Mouse (Mus musculus) layer of hippocampus, adult 11-12 months (tissue): ENCODE measurements around the gene Ehd1.
"Not testable (repeated sequence)": the region's sequence is repeated elsewhere in the genome, so short reads cannot be mapped to it uniquely, and the experiment has no call there.

Experiments used
- DNase-seq: peaks from one replicate; pipeline ENCODE4 v3.0.0; 2022; ENCODE audit warnings: low spot score

The Ehd1 gene

DNA sequence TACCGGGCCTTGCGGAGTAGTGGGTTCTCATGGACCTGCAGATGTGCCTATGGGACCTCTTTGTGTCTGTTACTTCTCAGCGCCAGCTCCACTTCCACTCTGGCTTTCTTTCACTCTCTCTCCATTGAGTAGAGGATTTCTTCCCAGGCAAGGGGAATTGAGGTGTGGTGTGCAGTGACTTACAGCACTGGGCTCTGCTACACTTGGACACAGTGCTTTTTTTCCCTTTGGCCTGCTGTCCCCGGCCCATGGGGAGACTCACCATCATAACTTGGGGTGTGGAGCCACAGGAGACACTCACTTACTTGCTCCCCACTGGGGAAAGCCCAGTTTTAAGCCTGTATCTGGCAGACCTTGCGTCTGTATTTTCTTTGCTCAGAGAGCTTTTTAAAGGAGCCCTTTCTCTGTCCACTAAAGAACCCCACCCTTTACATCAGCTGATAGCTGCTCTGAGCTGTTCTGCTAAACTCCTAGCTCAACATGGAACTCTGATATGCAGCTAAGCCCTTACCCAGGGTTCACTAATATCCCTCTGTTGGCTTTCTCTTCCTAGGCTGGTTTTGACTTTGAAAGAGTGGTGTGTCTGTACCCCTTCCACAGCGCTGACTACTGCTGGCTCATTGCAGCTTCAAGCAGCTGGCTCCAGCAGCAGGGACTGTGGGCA lies 3.1 kb downstream of the Ehd1 start:
- no peak for DNase-seq

DNA sequence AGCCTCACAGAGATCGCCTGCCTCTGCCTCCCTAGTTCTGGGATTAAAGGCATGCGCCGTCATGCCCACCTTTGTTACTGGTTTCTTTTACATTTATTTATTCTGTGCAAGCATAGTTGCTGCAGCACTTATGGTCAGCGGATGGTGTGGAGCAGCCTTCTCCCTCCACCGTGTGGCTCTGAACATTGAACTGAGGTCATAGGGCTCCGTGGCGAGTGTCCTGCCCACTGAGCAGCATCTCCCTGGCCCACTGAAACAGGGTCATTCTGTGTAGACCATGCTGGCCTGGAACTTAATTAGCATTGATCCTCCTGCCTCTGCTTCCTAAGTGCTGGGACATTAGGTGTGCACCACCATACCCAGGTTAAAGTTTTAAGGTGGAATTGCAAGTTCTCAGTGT lies 4.0 kb downstream of the Ehd1 start:
- no peak for DNase-seq

DNA sequence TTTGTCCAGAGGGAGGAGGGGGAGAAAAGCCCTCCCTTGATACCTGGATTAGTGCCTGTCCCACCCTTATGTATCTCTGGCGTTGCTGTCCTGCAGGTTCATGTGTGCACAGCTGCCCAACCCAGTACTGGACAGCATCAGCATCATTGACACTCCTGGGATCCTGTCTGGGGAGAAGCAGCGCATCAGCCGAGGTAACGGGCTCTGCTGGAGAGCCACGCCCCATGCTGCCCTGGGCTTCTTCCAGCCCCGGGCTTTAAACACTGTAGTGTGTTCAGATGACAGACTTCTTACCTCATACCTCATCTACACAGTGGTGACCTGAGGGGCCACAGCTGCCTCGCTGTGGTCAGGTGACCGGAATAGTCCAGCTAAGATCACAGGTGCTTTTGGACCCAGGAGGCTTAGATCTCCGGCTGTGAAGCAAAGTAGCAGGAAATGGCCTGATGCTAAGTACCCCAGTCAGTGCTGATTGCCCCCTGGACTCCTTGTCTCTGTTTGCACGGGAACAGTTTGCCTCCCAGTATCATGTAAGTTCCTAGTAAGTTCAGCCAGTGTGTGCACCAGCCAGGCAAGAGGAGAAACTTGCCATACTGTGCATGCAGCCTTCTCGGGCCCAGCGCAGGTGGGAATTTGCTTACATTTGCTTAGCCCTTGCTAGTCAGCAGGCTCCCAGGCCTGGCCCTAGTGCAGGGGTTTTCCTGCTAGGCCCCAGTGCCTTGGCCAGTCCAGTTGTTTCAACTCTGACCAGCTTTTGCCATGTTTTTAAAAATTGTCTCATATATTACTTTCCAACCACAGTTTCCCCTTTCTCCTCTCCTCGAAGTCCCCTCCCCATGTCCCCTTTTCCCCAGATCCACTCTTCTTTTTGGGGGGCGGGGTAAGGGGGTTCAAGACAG lies 4.8 kb downstream of the Ehd1 start:
- DNase-seq = no peak

DNA sequence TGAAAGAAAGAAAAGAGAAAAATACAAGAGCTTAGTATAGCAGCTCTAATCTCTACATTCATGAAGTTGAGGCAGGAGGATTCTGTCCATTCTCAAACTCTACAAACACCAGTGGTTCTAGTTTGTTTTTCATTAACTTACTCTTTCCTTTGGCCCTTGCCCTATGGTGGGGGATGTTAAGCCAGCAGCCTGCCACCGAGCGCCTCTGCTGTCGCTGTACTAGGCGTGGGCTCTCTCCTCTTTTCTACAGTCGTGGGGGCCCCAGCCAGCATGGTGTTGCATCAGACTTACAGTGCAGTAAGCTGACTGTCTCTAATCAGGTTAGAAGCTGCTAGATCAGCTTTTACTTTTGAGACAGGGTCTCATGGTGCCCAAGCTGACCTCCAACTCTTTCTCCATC lies 6.5 kb downstream of the Ehd1 start:
- no peak for DNase-seq

DNA sequence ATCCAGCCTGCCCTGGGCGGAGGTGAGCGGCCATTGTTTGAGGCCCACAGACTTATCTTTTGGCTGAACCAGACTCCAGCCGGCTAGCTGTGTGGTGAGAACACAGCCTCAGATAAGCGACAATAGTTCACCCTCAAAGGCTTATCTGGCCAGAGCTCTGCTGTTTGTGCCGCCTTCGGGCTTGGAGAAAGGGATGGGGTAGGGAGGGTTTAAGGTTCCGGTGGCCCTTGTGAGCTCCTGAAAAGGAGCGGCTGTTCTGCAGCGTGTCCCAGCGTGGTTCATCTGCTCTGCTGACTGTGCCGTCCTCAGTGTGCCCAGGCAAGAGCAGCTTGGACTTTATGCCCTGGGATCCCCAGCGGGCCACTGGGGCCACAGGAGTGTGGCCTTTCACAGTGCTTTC lies 8.0 kb downstream of the Ehd1 start:
- no peak for DNase-seq

DNA sequence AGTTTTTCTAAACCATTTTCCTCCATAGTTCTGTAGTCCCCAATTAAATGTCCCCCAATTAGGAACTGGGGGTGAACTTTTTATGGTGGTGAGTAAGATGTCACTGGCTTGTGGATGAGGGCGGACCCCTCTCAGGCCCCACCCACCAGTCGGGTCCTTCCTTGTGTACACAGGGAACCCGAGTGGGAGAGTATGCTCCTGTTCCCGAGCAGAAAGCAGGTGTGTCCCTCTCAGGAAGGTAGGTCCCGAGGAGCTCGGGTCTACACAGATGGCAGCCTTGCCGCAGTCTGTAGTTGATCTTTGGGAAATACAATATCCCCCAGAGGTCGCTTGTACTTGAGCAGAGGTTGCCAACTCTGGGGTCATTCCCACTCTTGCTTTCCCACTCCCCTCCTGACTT lies 8.7 kb downstream of the Ehd1 start:
- no peak for DNase-seq

DNA sequence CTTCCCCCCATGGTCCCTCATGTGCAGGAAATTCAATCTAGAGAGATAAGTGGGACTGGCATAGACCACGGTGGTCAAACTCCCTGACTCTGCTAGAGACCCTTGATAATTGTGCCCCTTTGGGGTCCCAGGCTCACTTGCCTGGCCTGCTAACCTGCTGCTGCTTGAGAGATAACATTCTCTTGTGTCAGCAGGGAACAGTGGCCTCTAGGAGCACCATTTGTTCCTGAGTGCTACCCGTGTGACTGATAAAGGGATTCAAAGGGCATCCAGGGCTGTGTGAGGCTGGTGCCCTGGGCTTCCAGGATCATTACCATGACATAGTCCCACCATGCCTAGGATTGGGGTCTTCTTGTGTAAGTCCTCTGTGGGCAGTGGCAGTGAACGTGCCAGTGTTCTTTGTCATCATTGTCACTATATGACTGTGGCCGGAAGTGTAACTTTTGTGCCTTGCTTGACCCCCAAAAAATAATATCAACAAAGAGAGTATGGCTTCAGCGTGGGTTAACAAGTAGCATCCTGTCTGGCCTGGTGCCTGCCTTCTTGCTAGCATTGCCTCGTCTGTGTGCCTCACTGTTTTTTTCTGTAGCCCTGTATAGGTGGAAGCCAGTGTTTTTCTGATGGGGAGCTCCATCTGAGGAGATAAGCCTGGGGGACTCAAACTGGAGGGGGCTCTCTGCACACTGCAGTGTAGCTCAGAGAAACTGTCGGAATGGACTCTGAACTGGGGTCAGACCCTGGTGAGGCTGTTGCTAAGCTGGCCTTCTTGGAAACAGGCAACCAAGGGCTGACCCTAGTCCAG lies 9.3 kb downstream of the Ehd1 start:
- no peak for DNase-seq

DNA sequence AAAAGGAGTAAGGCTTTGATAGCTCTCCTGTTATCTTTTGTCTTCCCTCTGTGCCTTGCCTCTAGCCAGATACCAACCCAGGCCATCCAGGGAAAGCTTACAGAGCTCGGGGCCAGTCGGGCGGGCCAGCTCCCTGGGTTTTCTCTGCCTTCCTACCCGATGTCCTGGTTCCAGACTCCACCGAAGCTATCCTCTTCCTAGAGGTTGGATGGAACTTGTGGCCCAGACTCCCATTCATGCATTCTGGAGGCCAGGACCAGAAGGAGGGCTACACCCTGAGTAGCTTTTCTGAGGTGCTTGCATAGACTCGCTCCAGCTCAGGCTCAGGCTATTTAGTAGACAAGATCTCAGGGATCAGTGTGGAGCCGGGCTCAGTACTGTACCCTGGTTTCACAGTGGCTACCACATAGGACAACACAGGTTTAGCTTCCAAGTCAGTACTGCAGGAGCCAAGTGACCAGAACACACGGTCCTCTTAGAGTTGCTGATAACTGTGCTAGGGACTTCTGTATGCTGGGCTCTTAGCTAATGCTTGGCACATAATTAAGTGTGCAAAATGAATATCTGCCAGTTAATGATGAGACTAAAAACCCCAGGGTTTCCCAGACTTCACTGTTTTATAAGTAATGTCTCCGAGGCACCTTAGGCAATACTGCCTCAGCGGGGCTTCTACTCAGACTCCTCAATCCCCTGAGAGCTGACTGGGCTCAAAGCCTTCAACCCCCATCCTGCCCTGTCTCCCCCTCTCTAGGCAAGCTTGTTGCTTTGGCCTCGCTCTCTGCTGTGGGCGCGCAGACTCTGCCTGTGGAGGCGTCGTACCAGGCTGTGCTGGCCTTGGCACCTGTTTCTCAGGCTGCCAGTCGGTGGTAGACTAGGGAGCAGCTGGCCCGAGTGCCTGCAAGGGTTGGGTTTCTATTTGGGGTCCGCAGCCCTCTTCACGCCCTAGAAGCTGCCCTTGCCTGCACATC lies 10.2 kb downstream of the Ehd1 start:
- peak; percentile 66 for DNase-seq

DNA sequence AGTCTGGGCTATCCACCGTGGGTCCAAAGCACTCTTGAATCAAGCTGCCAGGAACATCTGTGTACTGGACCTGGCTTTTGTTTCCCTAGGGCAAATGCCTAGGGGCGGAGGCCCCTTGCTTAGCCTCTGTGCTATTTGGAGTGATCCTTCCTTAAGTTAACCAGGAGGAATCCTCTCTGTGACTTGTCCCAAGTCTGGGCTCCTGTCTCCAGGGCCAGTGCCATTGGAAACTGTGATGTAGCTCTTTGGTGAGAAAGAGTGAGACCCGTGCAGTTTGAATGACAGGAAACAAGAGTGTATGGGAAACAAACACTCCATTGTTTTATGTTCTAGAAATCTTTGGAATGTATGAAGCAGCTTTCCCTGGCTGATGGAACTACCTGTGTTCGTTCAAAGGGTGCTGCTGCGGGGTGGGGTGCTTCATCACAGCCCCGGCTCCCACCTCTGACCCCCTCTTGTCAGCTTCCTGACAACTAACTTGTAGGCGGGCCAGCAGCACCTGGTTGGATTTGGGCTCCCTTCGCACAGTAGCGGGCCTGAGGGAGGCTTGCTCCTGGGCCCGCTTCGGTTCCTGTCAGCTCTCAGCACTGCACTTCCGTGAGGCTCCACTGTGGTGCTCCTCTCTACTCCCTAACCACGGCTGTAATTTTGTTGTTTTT lies 11.8 kb downstream of the Ehd1 start:
- no peak for DNase-seq

DNA sequence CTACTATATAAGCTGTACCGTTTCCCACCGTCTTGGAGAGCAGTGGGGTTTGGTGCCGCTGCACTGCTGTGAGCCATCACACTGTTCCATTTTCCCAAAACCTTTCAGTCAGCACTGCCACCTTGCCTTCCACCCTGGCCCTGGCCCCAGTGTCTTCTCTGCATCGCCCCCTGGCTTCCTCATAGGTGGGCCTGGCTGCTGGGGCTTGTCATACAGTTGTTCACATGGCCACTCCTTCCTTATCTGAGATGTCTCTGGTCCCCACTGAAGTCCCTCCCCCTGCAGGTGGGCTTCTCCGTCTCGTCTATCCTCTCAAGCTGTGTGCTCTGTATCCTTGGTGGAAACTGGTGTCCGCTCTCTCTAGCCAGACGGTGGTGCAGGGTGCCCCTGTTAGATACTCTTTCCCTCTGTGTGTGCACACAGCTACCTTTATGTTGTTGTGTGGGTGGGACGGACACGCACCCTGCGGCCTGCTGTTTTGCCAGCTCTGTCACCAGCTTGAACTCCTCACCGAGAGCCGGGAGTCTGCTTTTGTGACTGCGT lies 13.2 kb downstream of the Ehd1 start:
- no peak for DNase-seq

DNA sequence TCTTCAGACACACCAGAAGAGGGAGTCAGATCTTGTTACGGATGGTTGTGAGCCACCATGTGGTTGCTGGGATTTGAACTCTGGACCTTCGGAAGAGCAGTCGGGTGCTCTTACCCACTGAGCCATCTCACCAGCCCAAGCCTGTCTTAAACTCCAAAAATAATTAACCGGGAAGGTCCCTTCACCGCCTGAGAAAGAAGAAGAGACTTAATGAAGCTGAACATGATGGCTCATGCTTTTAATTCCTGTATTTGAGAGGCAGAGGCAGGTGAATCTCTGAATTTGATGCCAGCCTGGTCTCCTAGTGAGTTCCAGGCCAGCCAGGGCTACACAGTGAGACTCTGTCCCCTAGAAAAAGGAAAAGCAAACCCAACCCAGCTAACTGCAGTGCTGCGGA lies 14.2 kb downstream of the Ehd1 start:
- not testable (repeated sequence) for DNase-seq

DNA sequence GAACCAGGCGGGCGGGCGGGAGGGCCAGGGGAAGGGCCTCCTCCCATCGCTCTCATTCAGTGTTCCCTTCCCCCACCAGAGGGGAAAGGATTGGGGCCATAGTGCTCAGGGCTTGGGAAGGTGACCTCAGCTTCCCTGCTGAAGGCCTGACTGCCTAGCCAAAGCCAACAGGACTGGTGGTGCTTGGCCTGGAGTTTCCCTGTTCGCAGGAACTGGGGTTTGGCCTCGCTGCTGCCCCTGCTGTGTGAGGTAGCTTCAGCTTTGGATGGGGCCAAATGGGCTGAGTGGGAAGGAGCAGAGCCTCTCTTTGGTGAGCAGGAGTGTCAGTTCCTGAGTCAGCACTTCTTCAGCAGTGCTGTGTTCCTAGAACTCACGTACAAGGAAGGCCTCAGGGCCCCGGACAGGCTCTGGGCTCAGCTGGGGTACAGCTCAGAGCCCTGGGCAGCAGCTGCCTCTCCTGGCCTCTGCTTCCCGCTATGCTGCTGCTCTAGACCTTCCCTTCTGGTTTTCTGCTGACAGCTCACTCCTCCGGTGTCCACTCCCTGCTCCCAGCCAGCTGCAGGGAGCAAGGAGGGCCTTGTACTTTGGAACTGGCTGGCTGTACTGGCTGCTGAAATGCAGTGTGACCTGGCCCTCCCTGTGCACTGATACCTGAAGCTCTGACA lies 14.7 kb downstream of the Ehd1 start:
- DNase-seq = no peak

DNA sequence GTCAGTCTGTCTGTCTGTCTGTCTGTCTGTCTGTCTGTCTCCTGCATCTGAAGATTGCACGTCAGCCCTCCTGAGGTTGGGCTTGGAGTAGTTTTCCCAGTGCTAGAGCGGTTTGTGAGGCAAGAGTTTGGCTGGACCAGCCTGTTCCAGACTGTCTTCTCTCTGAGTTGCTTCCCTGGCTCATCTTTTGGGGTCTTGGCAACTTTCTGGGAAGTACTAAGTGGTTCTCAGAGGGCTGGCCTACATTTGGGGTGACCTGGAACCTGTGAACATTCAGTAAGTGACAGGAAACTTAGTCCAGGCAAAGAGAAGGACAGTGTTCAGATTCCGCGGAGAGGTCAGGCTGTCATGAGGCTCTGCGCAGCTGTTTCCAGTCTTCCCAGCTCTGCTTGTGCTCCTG lies 15.7 kb downstream of the Ehd1 start:
- DNase-seq = no peak

DNA sequence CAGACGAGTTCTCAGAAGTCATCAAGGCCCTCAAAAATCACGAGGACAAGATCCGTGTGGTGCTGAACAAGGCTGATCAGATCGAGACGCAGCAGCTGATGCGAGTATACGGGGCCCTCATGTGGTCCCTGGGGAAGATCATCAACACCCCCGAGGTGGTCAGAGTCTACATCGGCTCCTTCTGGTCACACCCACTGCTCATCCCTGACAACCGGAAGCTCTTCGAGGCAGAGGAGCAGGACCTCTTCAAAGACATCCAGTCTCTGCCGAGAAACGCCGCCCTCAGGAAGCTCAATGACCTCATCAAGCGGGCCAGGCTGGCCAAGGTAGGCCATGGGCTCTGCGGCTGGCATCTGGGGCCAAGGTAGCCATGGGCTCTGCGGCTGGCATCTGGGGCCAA lies 17.8 kb downstream of the Ehd1 start:
- no peak for DNase-seq

DNA sequence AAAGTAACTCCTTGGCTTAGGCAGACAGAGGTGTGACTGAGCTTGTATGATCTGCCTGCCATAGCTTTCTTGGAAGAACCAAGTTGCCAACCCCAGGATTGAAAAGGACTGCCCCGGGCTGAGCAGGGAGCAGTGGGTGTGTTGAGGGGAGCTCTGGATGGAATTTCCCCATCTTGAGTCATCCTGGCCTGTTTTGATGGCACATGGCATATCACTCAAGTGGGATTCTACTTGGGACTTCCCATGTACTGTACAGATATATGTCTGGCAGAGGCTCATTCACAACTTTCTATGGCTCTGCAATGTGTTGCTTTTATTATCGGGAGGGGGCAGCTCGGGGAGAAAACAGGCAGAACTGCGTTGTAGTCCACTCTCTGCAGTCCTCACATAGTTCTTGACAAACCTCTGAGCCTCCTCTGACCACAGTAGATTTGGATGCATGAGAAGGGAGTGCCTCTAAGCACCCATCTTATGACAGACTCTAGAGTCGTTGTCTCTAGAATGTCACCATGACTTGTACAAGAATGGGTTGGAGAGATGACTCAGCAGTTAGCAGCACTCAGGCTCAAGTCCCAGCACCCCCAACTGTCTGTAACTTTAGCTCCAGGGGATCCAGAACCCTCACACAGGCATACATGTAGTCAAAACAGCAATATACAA lies 20.2 kb downstream of the Ehd1 start:
- DNase-seq = no peak

DNA sequence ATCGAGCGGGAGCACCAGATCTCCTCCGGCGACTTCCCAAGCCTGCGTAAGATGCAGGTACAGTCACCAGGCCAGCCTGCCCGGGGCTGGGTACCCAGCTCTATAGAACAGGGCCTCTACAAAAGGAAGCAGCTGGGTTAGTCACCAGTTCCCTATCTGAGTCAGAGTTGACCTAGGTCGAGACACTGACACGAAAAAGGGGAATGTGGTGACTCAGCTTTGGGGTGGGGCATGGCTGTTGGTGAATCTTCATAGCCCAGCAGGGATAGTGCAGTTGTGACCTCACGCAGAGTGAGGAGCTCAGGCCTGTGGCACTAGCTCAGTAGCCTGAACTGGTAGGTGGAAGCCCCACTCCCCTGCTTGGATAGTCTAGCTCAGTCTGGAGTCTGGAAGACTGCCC lies 21.1 kb downstream of the Ehd1 start:
- DNase-seq = no peak

DNA sequence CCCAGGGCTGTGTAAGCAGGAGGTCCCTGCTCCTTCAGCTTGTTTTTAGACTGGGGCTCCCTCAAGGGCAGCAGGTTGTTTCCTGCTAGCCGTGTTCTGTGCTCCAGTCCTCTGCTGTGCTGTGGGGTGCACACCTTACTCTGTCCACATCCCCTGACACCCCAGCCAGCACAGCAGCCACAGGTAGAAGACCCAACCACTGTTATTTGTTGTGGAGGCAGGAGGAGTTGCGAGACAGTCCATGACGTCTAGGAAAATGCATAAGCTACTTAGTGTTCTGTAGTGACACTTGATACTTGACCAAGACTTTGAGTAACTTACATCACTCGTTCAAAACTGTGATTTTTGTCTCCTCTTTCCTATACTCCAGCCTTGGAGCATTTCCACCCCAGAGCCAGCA lies 22.5 kb downstream of the Ehd1 start:
- no peak for DNase-seq

DNA sequence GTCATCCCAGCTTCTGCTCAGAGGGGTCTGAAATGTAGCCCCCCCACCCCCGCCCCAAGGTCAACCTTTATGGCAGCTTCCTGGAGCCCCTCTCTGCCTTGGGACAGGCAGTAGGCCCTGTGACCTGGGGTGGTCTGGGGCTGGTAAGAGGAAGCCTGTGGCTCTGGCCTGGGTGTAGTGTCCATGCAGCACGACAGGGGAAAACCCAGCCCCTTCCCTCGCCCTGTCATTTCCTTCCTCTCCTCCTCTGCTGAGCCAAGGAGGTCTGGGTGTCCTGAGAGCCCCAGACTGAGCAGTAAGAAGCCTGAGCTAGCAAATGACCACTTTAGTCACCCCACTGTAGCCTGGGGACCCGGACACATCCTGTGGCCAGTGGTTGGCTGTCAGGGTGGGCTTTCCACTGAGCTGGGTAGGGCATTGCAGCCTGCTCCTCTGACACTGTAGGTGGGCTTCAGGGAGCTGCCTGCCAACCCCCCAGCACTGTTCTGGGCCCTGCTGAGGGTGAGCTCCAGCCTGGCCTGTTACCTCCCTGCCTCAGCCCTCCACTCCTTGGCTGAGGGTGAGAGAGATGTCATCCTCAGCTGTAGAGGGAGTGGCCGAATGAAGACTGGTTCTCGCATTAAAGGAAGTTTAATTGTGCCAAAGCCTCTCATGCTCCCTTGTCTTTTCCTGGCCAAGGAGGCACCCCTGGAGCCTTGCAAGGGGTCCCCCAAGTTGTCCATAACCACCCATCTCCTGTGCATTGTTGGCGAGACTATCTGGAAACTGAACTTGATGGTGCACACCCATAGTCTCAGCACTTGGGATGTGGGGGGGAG lies 23.1 kb downstream of the Ehd1 start:
- DNase-seq = no peak

DNA sequence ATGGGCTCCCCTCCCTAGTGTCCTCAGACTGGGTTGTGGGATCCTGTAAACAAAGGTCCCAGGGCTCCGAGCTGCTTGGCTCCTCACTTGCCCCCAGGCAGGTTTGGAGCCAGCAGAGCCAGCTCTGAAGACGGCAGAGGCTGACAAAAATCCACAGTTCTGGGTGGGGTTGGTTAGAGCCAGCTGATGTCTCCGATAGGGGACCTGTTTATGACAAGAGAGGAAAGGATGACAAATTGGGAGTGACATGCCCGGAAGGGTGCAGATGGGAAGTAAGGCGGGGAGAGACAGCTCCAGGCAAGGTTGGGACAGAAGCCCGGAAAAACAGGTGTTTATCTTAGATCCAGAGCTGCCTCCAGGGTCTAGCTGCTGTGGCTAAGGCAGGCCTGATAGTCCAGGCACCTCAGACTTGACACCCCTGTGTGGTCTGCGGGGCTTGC lies 23.9 kb downstream of the Ehd1 start:
- DNase-seq = no peak
